Mouse (Mus musculus): ENCODE results near the gene Fastk.

DNA sequence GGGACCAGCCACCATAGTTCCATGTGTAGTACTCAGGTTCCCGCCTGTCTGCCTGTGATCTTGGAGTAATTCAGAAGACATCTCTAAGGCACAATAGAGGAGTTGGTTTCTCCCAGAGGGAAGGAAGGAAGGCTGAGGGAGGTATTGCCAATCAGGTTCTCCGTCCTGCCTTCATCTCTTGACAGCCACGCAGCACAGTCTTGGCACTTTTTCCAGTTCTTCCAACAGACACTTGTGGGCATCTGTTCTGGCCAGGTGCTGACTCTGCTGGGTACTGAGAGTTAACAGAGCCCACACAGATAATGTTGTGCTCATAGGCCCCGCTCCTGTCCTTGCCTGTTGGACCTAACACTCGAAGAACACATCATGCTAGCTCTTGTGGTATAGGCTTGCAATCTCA, 41.7 kb upstream of the Fastk start:
- TF ChIP-seq CTCF (conservative IDR thresholded peaks at IDR 0.05; ENCODE audit: insufficient read depth, insufficient read length, low read depth, low read length) (no peak), POLR2A (IDR thresholded peaks at IDR 0.05; ENCODE audit: low read depth, low read length) (no peak)

Measured in kidney, adult 2 months (tissue).